Mouse (Mus musculus) liver, embryonic 14.5 days (tissue): ENCODE measurements around the gene Mrpl43.

Source experiments
- CTCF ChIP-seq: IDR thresholded peaks from 2 replicates; pipeline ENCODE4 v1.5.1; 2016; ENCODE audit warnings: antibody characterized with exemption, low read depth, control low read depth
- EP300 ChIP-seq: IDR thresholded peaks from 2 replicates; pipeline ENCODE4 v1.6.1; 2016; ENCODE audit warnings: antibody characterized with exemption, low read depth

GRCm38 (mm10) chr19:45015518-45016281 lies 9.5 kb upstream of the Mrpl43 start:
- TF ChIP-seq CTCF: no peak
- TF ChIP-seq EP300: no peak
